Mouse (Mus musculus): Measurements from ENCODE around the gene Acoxl. TPM values are rescaled to one million over a fixed set of nuclear protein-coding genes. Genes with fewer than 3 reads are reported as not detected.

Acoxl gene
- polyA plus RNA-seq, 1 experiment from 2014 or later = 0.19 TPM

DNA sequence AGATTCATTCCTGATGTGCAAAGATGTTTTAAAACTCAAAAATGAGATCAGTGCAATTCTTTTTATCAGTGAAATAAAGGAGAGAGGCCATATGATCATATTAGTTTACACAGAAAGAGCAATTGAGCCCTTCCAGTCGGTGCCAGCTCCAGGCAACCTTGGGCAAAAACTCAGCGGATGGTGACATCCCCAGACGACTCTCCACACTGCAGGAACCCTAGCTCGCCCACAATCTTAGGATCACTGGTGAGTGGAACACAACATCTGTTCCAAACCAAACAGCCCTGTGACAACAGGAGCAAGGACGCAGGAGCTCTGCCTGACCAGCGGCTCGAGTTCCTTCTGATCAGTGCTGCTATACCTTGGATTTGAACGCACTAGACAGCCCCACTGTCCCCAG is 176.9 kb downstream of the Acoxl start:
- no peaks in the 10 kb centered on the region for H3K27me3 ChIP-seq (replicated peaks)
- H3K4me3 ChIP-seq (replicated peaks) = no peak overlapping the region
- H3K36me3 ChIP-seq = no peaks in the 10 kb centered on the region
- H3K4me2 ChIP-seq = no peak overlapping the region
- no peak overlapping the region for H3K27ac ChIP-seq
- H3K9ac ChIP-seq = no peak overlapping the region
- WGBS = 78% methylated on average over 8 of the region's 8 CpGs
- no peaks in the 10 kb centered on the region for H3K4me1 ChIP-seq
- H3K9me3 ChIP-seq = no peaks in the 10 kb centered on the region
- no peak for ATAC-seq (ENCODE audit: insufficient read depth, low FRiP score, low read depth)

- no peaks in the 10 kb centered on the region for H3K27me3 ChIP-seq (replicated peaks)
- H3K9me3 ChIP-seq = no peaks in the 10 kb centered on the region
- no peak overlapping the region for H3K4me2 ChIP-seq
- 44% methylated on average over 7 of the region's 7 CpGs for WGBS
- no peak overlapping the region for H3K27ac ChIP-seq
- no peak overlapping the region for H3K4me3 ChIP-seq (replicated peaks)
- no peaks in the 10 kb centered on the region for H3K4me1 ChIP-seq
- H3K9ac ChIP-seq = no peak overlapping the region
- no peaks in the 10 kb centered on the region for H3K36me3 ChIP-seq
- ATAC-seq (ENCODE audit: insufficient read depth, low FRiP score, low read depth) = no peak
These were observed 181.6 kb downstream of the Acoxl start for GRCm38 (mm10) chr2:128020039-128020907.

DNA sequence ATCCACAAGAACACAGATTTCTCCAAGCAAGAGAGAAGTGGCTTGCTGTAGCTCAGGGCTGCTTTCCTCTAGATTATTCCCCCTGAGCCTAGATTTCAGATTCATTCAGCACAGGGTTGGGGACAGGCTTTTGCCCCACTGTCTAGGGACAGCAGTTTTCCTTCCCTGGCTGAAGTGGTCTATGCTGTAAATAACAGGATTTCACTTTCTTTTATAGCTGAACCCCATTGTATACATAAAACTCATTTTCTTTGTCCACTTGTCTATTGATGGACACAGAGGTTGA is 182.2 kb downstream of the Acoxl start:
- ATAC-seq (ENCODE audit: insufficient read depth, low FRiP score, low read depth) = no peak
- Histone ChIP-seq H3K9me3 (no peaks in the 10 kb centered on the region), H3K4me1 (no peaks in the 10 kb centered on the region), H3K27ac (no peak overlapping the region), H3K27me3 (replicated peaks) (no peaks in the 10 kb centered on the region), H3K4me3 (replicated peaks) (no peak overlapping the region), H3K4me2 (no peak overlapping the region), H3K36me3 (no peaks in the 10 kb centered on the region), H3K9ac (no peak overlapping the region)

GRCm38 (mm10) chr2:128023855-128024254 is 185.2 kb downstream of the Acoxl start:
- no peak for ATAC-seq (ENCODE audit: insufficient read depth, low FRiP score, low read depth)
- no peaks in the 10 kb centered on the region for H3K4me1 ChIP-seq
- no peak overlapping the region for H3K4me3 ChIP-seq (replicated peaks)
- H3K27me3 ChIP-seq (replicated peaks) = no peaks in the 10 kb centered on the region
- no peak overlapping the region for H3K9ac ChIP-seq
- 84% methylated on average over 2 of the region's 2 CpGs for WGBS
- H3K27ac ChIP-seq = no peak overlapping the region
- no peak overlapping the region for H3K4me2 ChIP-seq
- no peaks in the 10 kb centered on the region for H3K9me3 ChIP-seq
- no peaks in the 10 kb centered on the region for H3K36me3 ChIP-seq

- ATAC-seq (ENCODE audit: insufficient read depth, low FRiP score, low read depth) = no peak
- Histone ChIP-seq H3K27ac (no peak overlapping the region), H3K4me3 (replicated peaks) (no peak overlapping the region), H3K4me2 (no peak overlapping the region), H3K36me3 (no peaks in the 10 kb centered on the region), H3K27me3 (replicated peaks) (no peaks in the 10 kb centered on the region), H3K9me3 (no peaks in the 10 kb centered on the region), H3K4me1 (no peaks in the 10 kb centered on the region), H3K9ac (no peak overlapping the region)
- 73% methylated on average over 12 of the region's 12 CpGs for WGBS
These were observed 189.0 kb downstream of the Acoxl start for GRCm38 (mm10) chr2:128027696-128028095.

DNA sequence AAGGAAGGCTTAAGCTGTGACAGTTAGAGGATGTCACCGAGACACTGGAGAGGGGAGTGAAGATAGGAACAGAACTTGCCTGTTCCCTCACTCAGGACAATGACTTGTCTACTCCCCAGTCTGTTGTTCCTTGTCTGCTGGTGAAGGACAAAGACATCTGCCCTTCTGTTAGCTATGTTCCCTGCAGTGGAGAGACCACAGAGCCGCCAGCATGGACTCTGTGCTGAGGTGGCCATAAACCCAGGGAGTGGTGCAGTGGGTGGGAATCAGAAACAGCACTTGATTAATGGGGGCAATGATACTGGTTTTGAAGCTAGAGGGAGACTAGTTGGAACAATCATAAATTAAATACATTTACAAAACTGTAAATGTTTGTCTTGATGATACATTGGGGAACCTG is 191.3 kb downstream of the Acoxl start:
- Histone ChIP-seq H3K27me3 (replicated peaks) (no peaks in the 10 kb centered on the region), H3K4me3 (replicated peaks) (no peak overlapping the region), H3K4me1 (no peaks in the 10 kb centered on the region), H3K9ac (no peak overlapping the region), H3K27ac (no peak overlapping the region), H3K9me3 (no peaks in the 10 kb centered on the region), H3K36me3 (no peaks in the 10 kb centered on the region), H3K4me2 (no peak overlapping the region)
- ATAC-seq (ENCODE audit: insufficient read depth, low FRiP score, low read depth) = no peak
- 68% methylated on average over 2 of the region's 2 CpGs for WGBS

DNA sequence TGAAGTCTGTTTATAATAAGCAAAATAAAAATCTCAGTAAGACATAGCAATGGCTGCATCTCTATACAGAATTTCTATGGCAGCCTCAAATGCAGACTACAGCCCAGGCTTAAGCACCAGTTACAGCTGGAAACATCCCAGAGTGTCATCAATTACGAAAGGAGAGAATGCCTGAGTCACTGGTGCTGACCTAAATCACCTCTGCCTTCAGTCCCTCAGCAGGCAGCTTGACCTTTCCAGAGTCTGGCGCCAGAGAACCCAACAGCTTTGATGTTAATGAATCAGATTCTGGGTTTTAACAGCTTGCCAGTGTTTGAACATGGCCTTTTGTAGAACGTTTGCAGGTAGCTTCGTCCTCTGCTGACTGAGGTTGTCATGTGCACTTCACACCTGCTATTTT is 193.4 kb downstream of the Acoxl start:
- H3K9ac ChIP-seq = no peak overlapping the region
- no peaks in the 10 kb centered on the region for H3K4me1 ChIP-seq
- no peaks in the 10 kb centered on the region for H3K9me3 ChIP-seq
- H3K27ac ChIP-seq = no peak overlapping the region
- H3K27me3 ChIP-seq (replicated peaks) = no peaks in the 10 kb centered on the region
- no peak overlapping the region for H3K4me3 ChIP-seq (replicated peaks)
- ATAC-seq (ENCODE audit: insufficient read depth, low FRiP score, low read depth) = no peak
- WGBS = 22% methylated on average over 4 of the region's 4 CpGs
- no peak overlapping the region for H3K4me2 ChIP-seq
- H3K36me3 ChIP-seq = no peaks in the 10 kb centered on the region

DNA sequence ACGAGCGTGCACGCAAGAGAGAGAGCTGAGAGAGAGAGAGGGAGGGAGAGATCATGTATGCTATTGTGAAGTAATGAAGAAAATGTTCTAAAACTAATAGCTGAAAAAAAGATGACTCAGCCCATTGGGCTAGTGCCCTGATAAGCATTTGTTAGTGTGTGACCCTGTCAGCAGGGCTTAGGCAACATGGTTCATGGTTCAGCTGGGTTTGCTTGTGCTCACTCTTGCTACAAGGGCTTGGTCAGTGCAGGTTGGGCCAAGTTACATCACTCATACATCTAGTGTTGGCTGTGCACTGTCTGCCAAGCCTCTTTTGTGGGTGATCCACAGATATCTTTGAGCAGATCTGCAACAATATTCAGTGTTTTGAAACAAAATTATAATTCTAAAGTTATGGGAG is 194.8 kb downstream of the Acoxl start:
- Histone ChIP-seq H3K9ac (no peak overlapping the region), H3K4me1 (no peaks in the 10 kb centered on the region), H3K27ac (no peak overlapping the region), H3K27me3 (replicated peaks) (no peaks in the 10 kb centered on the region), H3K4me3 (replicated peaks) (no peak overlapping the region), H3K9me3 (no peaks in the 10 kb centered on the region), H3K4me2 (no peak overlapping the region), H3K36me3 (no peaks in the 10 kb centered on the region)
- ATAC-seq (ENCODE audit: insufficient read depth, low FRiP score, low read depth) = no peak
- 72% methylated on average over 3 of the region's 3 CpGs for WGBS

DNA sequence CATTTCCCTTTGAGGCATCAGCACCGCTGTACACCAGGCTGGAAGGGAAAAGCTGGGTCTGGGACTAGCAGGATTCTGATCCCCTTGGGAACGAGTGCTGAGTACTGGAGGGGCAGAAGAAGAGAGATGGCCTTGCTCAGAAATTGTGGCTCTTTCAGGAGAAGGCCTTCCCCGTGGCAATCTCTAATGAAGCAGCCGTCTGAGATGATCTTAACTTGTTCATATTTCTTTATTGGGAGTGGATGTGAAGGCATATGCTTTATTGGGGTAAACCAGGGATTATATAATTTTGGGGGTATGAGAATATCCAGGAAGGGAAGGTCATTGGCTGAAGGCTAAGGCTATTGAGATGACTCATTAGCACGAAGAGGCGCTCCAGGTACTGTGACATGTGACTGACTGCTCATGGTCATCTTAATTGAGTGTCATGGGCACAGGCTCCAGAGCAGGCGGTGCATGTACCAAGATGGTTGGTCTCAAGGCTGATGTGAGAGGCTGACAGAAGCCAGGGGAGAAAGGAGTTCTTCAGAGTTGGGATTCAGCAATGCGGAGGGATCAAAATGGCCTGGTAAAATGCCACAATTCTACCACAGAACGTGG is 195.5 kb downstream of the Acoxl start:
- Histone ChIP-seq H3K9me3 (no peaks in the 10 kb centered on the region), H3K27ac (no peak overlapping the region), H3K9ac (no peak overlapping the region), H3K27me3 (replicated peaks) (no peaks in the 10 kb centered on the region), H3K36me3 (no peaks in the 10 kb centered on the region), H3K4me1 (no peaks in the 10 kb centered on the region), H3K4me2 (no peak overlapping the region), H3K4me3 (replicated peaks) (no peak overlapping the region)
- ATAC-seq (ENCODE audit: insufficient read depth, low FRiP score, low read depth) = no peak
- WGBS = 90% methylated on average over 9 of the region's 9 CpGs

DNA sequence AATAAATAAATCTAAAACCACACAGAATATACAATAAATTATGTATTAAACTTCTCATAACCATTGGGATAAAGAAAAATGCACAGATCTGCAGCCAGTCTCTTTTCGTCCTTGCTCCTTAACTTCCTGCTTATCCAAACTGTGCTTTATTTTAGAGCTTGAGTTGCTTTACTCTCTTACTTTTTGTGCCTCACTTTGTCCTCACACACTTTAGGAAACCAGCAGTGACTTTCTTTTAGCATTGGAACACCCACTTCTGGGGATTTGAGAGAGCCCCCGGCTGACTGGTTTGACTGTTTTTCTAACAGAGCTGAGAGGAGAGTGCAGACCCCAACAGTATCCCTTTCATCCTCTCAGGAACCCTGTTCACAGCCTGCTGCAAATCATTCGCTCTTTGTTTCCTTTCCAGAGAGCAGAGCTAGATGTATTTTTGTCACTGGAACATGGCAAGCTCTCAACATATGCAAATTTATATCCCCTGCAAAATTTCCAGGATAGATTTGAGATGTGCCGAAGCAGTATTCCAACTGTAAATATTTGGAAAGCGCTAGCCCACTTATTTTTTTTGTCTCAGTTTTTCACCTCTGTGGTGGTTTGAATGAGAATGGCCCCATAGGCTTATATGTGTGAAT is 199.7 kb downstream of the Acoxl start:
- H3K36me3 ChIP-seq = no peaks in the 10 kb centered on the region
- WGBS = 75% methylated on average over 5 of the region's 5 CpGs
- H3K4me3 ChIP-seq (replicated peaks) = no peak overlapping the region
- H3K27ac ChIP-seq = no peak overlapping the region
- H3K9ac ChIP-seq = no peak overlapping the region
- H3K4me1 ChIP-seq = no peaks in the 10 kb centered on the region
- no peak for ATAC-seq (ENCODE audit: insufficient read depth, low FRiP score, low read depth)
- H3K27me3 ChIP-seq (replicated peaks) = no peaks in the 10 kb centered on the region
- H3K4me2 ChIP-seq = no peak overlapping the region
- H3K9me3 ChIP-seq = no peaks in the 10 kb centered on the region

GRCm38 (mm10) chr2:128041066-128041750 is 202.5 kb downstream of the Acoxl start:
- no peaks in the 10 kb centered on the region for H3K27me3 ChIP-seq (replicated peaks)
- no peak overlapping the region for H3K4me2 ChIP-seq
- no peaks in the 10 kb centered on the region for H3K9me3 ChIP-seq
- H3K9ac ChIP-seq = no peak overlapping the region
- ATAC-seq (ENCODE audit: insufficient read depth, low FRiP score, low read depth) = no peak
- no peaks in the 10 kb centered on the region for H3K36me3 ChIP-seq
- no peak overlapping the region for H3K27ac ChIP-seq
- no peaks in the 10 kb centered on the region for H3K4me1 ChIP-seq
- 62% methylated on average over 12 of the region's 12 CpGs for WGBS
- H3K4me3 ChIP-seq (replicated peaks) = no peak overlapping the region

GRCm38 (mm10) chr2:128046454-128046853 is 207.8 kb downstream of the Acoxl start:
- Histone ChIP-seq H3K4me2 (no peak overlapping the region), H3K4me3 (replicated peaks) (no peak overlapping the region), H3K27ac (no peak overlapping the region), H3K4me1 (no peaks in the 10 kb centered on the region), H3K36me3 (no peaks in the 10 kb centered on the region), H3K9me3 (no peaks in the 10 kb centered on the region), H3K9ac (no peak overlapping the region), H3K27me3 (replicated peaks) (no peaks in the 10 kb centered on the region)
- WGBS = 56% methylated on average over 4 of the region's 4 CpGs
- ATAC-seq (ENCODE audit: insufficient read depth, low FRiP score, low read depth) = no peak

Measured in stomach, embryonic 15.5 days (tissue).